Mouse (Mus musculus) lung, adult 2 months (tissue): ENCODE data around the gene Hoxb5. TPM values are rescaled to one million over a fixed set of nuclear protein-coding genes. Genes with fewer than 3 reads are reported as not detected.
A peak's percentile ranks its signal among the peaks of the same experiment; 100 is the strongest.

Experiments
- DNase-seq: peaks from one replicate; pipeline ENCODE4 v3.0.0; 2022
- H3K4me1 ChIP-seq: fragments of 200-500 bp; 2 replicates; pipeline ENCODE4 v1.6.1; 2011; ENCODE audit warnings: low read length; ENCODE audit not compliant: control insufficient read depth, insufficient read depth
- H3K4me3 ChIP-seq: fragments of 200-500 bp; replicated peaks from 2 replicates; pipeline ENCODE3; 2011; ENCODE audit warnings: low read depth, mild to moderate bottlenecking, control low read depth, low read length; ENCODE audit errors: extremely low read depth
- CTCF ChIP-seq: fragments of 200-500 bp; IDR thresholded peaks from 2 replicates; pipeline ENCODE4 v1.5.1; 2011; ENCODE audit warnings: mild to moderate bottlenecking, low read length, control low read depth; ENCODE audit not compliant: insufficient read depth
- POLR2A ChIP-seq: fragments of 200-500 bp; IDR thresholded peaks from 2 replicates; pipeline ENCODE4 v1.6.1; 2011; ENCODE audit warnings: low read depth, mild to moderate bottlenecking, control low read depth, low read length, borderline replicate concordance; ENCODE audit errors: extremely low read depth
- WGBS: fragments of 180-500 bp; shearing (Covaris S2); methylation state at CpG from one replicate; pipeline ENCODE4 v1.1.7; 2018; 5-methylcytosine and 5-hydroxymethylcytosine counted together
- polyA plus RNA-seq: library from polyadenylated mRNA; depleted of rRNA; stranded (reverse); fragments of >200 nt; gene quantifications from 2 replicates; pipeline ENCODE4 v1.2.3, GENCODE M21; 2012

The Hoxb5 gene
- polyA plus RNA-seq, 1 experiment: 12.1 TPM

GRCm38 (mm10) chr11:96294245-96295091 lies 8.7 kb upstream of the Hoxb5 start:
- Histone ChIP-seq H3K4me1 (peaks cover 4% of the 10 kb centered on the region; the same call in 1 of the 2 replicates), H3K4me3 (peak overlapping the region; percentile 34)
- peak; percentile 71 for DNase-seq
- WGBS: 2% methylated on average over 32 of the region's 32 CpGs
- TF ChIP-seq CTCF (peak; percentile 80), POLR2A (no peak)

- TF ChIP-seq POLR2A: no peak
- TF ChIP-seq CTCF: no peak
These were observed 7.9 kb upstream of the Hoxb5 start for GRCm38 (mm10) chr11:96295092-96295835.

GRCm38 (mm10) chr11:96296997-96297396 lies 6.1 kb upstream of the Hoxb5 start:
- TF ChIP-seq CTCF (no peak), POLR2A (no peak)
- whole genome bisulfite sequencing: 56% methylated on average over 2 of the region's 2 CpGs
- DNase-seq: no peak
- no peak overlapping the region for H3K4me3 ChIP-seq
- H3K4me1 ChIP-seq: peaks cover 4% of the 10 kb centered on the region; the same call in 1 of the 2 replicates

More at GRCm38 (mm10) chr11:96295092-96295835, 7.9 kb upstream of the Hoxb5 start:
- WGBS: 2% methylated on average over 30 of the region's 30 CpGs
- no peak overlapping the region for H3K4me3 ChIP-seq
- H3K4me1 ChIP-seq: peaks cover 4% of the 10 kb centered on the region; the same call in 1 of the 2 replicates
- DNase-seq: no peak

GRCm38 (mm10) chr11:96297428-96297827 lies 5.7 kb upstream of the Hoxb5 start:
- Histone ChIP-seq H3K4me1 (peaks cover 4% of the 10 kb centered on the region; the same call in 1 of the 2 replicates), H3K4me3 (no peak overlapping the region)
- DNase-seq: no peak
- WGBS: 54% methylated on average over 3 of the region's 3 CpGs
- TF ChIP-seq POLR2A: no peak
- TF ChIP-seq CTCF: no peak

GRCm38 (mm10) chr11:96297968-96298635 lies 5.0 kb upstream of the Hoxb5 start:
- H3K4me1 ChIP-seq: peaks cover 4% of the 10 kb centered on the region; the same call in 1 of the 2 replicates
- TF ChIP-seq POLR2A: no peak
- no peak for TF ChIP-seq CTCF
- WGBS: 36% methylated on average over 11 of the region's 11 CpGs

GRCm38 (mm10) chr11:96298895-96299667 lies 4.1 kb upstream of the Hoxb5 start:
- WGBS: 2% methylated on average over 66 of the region's 66 CpGs
- TF ChIP-seq CTCF: no peak
- TF ChIP-seq POLR2A: no peak; the same call in 1 of the 2 replicates
- peak; percentile 39 for DNase-seq

More at GRCm38 (mm10) chr11:96297968-96298635, 5.0 kb upstream of the Hoxb5 start:
- DNase-seq: no peak
- no peak overlapping the region for H3K4me3 ChIP-seq

DNA sequence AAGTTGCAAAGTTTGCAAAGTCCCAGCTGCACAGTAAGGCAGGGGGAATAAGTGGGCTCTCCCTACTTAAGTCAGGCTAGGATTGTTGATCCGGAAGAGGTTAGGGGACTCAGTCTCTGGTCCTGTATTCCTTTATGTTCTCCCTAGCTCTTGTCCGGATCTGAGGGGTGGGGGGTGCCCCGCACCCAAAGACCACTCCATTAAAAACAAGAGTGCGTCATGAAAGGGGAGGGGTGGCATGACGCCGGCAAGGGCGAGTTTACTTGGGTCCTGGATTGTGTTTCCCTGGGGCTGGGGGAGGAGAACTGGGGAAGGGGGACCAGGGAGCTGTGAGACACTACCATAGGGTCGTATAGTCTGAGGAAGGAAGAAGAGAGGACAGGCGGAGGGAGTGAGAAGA lies 3.4 kb upstream of the Hoxb5 start:
- WGBS: 9% methylated on average over 9 of the region's 9 CpGs
- TF ChIP-seq POLR2A (no peak), CTCF (no peak)
- Histone ChIP-seq H3K4me1 (peaks cover 2% of the 10 kb centered on the region; the same call in 1 of the 2 replicates), H3K4me3 (peak overlapping the region; percentile 83)
- DNase-seq: no peak

More at GRCm38 (mm10) chr11:96298895-96299667, 4.1 kb upstream of the Hoxb5 start:
- peak overlapping the region; percentile 83 for H3K4me3 ChIP-seq
- peaks cover 4% of the 10 kb centered on the region; the same call in 1 of the 2 replicates for H3K4me1 ChIP-seq

- TF ChIP-seq CTCF (no peak), POLR2A (no peak)
- DNase-seq: no peak
- WGBS: 21% methylated on average over 35 of the region's 35 CpGs
- Histone ChIP-seq H3K4me1 (no peaks in the 10 kb centered on the region), H3K4me3 (no peak overlapping the region)
These were observed 2.6 kb upstream of the Hoxb5 start for GRCm38 (mm10) chr11:96300354-96301063.
